Mouse (Mus musculus): ENCODE results near the gene Usp8. TPM values are rescaled to one million over a fixed set of nuclear protein-coding genes. Genes with fewer than 3 reads are reported as not detected.

Gene Usp8
- total and polyA plus RNA-seq, 3 experiments = 24.1 to 41.5 (median 24.2) TPM

GRCm38 (mm10) chr2:126795708-126796107 is 88.6 kb downstream of the Usp8 start:
- Histone ChIP-seq H3K9me3 (replicated peaks; ENCODE audit: low read length) (no peaks in the 10 kb centered on the region), H3K27ac (ENCODE audit: insufficient read depth, low read depth) (no peak overlapping the region), H3K9ac (ENCODE audit: insufficient read depth, low read depth) (no peak overlapping the region), H3K4me2 (ENCODE audit: insufficient read depth, low read depth, poor library complexity, severe bottlenecking) (no peak overlapping the region), H3K36me3 (replicated peaks in 1 of 2; ENCODE audit: control insufficient read depth in 1 of 2, insufficient read depth in 1 of 2, low read length in 1 of 2) (peaks cover 31 to 76% of the 10 kb centered on the region in 2 experiments), H3K79me2 (replicated peaks; ENCODE audit: control insufficient read depth, extremely low read depth, insufficient read depth, poor library complexity, severe bottlenecking) (no peaks in the 10 kb centered on the region), H3K4me1 (ENCODE audit: control insufficient read depth in 1 of 2, insufficient read depth in 2 of 2) (no peaks in the 10 kb centered on the region), H3K27me3 (replicated peaks) (no peaks in the 10 kb centered on the region), H3K4me3 (replicated peaks in 1 of 3; ENCODE audit: low read depth in 2 of 3, low read length in 2 of 3, poor library complexity in 1 of 3) (no peak overlapping the region)
- no peak for DNase-seq (ENCODE audit: extremely low read depth)
- in situ Hi-C loops (cut with MboI; ENCODE audit: low pct_ligation_motif_present, low pct_unique_long_range_greater_than_20kb, low sequenced_read_pairs) = no loop called here
- TF ChIP-seq POLR2A (IDR thresholded peaks at IDR 0.05; ENCODE audit: low read depth, low read length) (no peak), E2F4 (IDR thresholded peaks at IDR 0.05; ENCODE audit: insufficient replicate concordance, low read depth, low read length) (no peak), CHD1 (IDR thresholded peaks at IDR 0.05; ENCODE audit: low read depth, low read length) (no peak), CTCF (conservative IDR thresholded peaks at IDR 0.05 in 1 of 2, IDR thresholded peaks at IDR 0.05 in 1 of 2; ENCODE audit: low read depth in 2 of 2, low read length in 2 of 2) (peak in 1 of 2 experiments; percentile 57; a peak in 3 of 4 replicates), SMC3 (IDR thresholded peaks at IDR 0.05; ENCODE audit: low read depth, low read length) (peak; percentile 36)
- dilution Hi-C loops (cut with MboI; ENCODE audit: extremely low pct_ligation_motif_present, extremely low pct_unique_long_range_greater_than_20kb, low sequenced_read_pairs) = no loop called here

GRCm38 (mm10) chr2:126798455-126798854 is 91.3 kb downstream of the Usp8 start:
- no peaks in the 10 kb centered on the region for H3K9me3 ChIP-seq (replicated peaks; ENCODE audit: low read length)
- TF ChIP-seq USF2 (conservative IDR thresholded peaks at IDR 0.05; ENCODE audit: low read depth, low read length) (no peak), NRF1 (IDR thresholded peaks at IDR 0.05; ENCODE audit: low read depth, low read length) (no peak), CTCF (conservative IDR thresholded peaks at IDR 0.05 in 1 of 2, IDR thresholded peaks at IDR 0.05 in 1 of 2; ENCODE audit: low read depth in 2 of 2, low read length in 2 of 2) (no peak), KAT2A (IDR thresholded peaks at IDR 0.05; ENCODE audit: insufficient replicate concordance, low read length) (no peak), JUN (IDR thresholded peaks at IDR 0.05; ENCODE audit: insufficient read depth, low read depth, low read length) (no peak), ELF1 (IDR thresholded peaks at IDR 0.05; ENCODE audit: low read depth, low read length) (no peak), RCOR1 (conservative IDR thresholded peaks at IDR 0.05; ENCODE audit: low read depth, low read length) (no peak), HCFC1 (IDR thresholded peaks at IDR 0.05; ENCODE audit: low read depth, low read length) (no peak)
- no peaks in the 10 kb centered on the region for H3K27me3 ChIP-seq (replicated peaks)
- dilution Hi-C loops (cut with MboI; ENCODE audit: extremely low pct_ligation_motif_present, extremely low pct_unique_long_range_greater_than_20kb, low sequenced_read_pairs) = no loop called here
- H3K36me3 ChIP-seq (replicated peaks in 1 of 2; ENCODE audit: control insufficient read depth in 1 of 2, insufficient read depth in 1 of 2, low read length in 1 of 2) = peaks cover 22 to 72% of the 10 kb centered on the region in 2 experiments
- DNase-seq (ENCODE audit: extremely low read depth) = no peak
- in situ Hi-C loops (cut with MboI; ENCODE audit: low pct_ligation_motif_present, low pct_unique_long_range_greater_than_20kb, low sequenced_read_pairs) = no loop called here
- no peaks in the 10 kb centered on the region for H3K4me1 ChIP-seq (ENCODE audit: control insufficient read depth in 1 of 2, insufficient read depth in 2 of 2)
- no peak overlapping the region for H3K27ac ChIP-seq (ENCODE audit: insufficient read depth, low read depth)
- H3K9ac ChIP-seq (ENCODE audit: insufficient read depth, low read depth) = no peak overlapping the region
- H3K79me2 ChIP-seq (replicated peaks; ENCODE audit: control insufficient read depth, extremely low read depth, insufficient read depth, poor library complexity, severe bottlenecking) = no peaks in the 10 kb centered on the region
- H3K4me2 ChIP-seq (ENCODE audit: insufficient read depth, low read depth, poor library complexity, severe bottlenecking) = no peak overlapping the region
- H3K4me3 ChIP-seq (replicated peaks in 1 of 3; ENCODE audit: low read depth in 2 of 3, low read length in 2 of 3, poor library complexity in 1 of 3) = no peak overlapping the region

GRCm38 (mm10) chr2:126801980-126802379 is 94.9 kb downstream of the Usp8 start:
- Histone ChIP-seq H3K4me1 (ENCODE audit: control insufficient read depth in 1 of 2, insufficient read depth in 2 of 2) (no peaks in the 10 kb centered on the region), H3K4me2 (ENCODE audit: insufficient read depth, low read depth, poor library complexity, severe bottlenecking) (no peak overlapping the region), H3K27ac (ENCODE audit: insufficient read depth, low read depth) (no peak overlapping the region), H3K4me3 (replicated peaks in 1 of 3; ENCODE audit: low read depth in 2 of 3, low read length in 2 of 3, poor library complexity in 1 of 3) (no peak overlapping the region), H3K27me3 (replicated peaks) (no peaks in the 10 kb centered on the region), H3K9me3 (replicated peaks; ENCODE audit: low read length) (no peaks in the 10 kb centered on the region), H3K36me3 (replicated peaks in 1 of 2; ENCODE audit: control insufficient read depth in 1 of 2, insufficient read depth in 1 of 2, low read length in 1 of 2) (peaks cover 17 to 58% of the 10 kb centered on the region in 2 experiments), H3K9ac (ENCODE audit: insufficient read depth, low read depth) (no peak overlapping the region), H3K79me2 (replicated peaks; ENCODE audit: control insufficient read depth, extremely low read depth, insufficient read depth, poor library complexity, severe bottlenecking) (no peaks in the 10 kb centered on the region)
- TF ChIP-seq IRF4 (IDR thresholded peaks at IDR 0.05; ENCODE audit: low read depth, low read length) (no peak), POLR2A (IDR thresholded peaks at IDR 0.05; ENCODE audit: low read depth, low read length) (no peak), POLR2AphosphoS2 (IDR thresholded peaks at IDR 0.05; ENCODE audit: low read depth, low read length) (no peak), CHD2 (IDR thresholded peaks at IDR 0.05; ENCODE audit: low read length) (no peak), RAD21 (IDR thresholded peaks at IDR 0.05; ENCODE audit: low read depth, low read length) (no peak)
- in situ Hi-C loops (cut with MboI; ENCODE audit: low pct_ligation_motif_present, low pct_unique_long_range_greater_than_20kb, low sequenced_read_pairs) = no loop called here
- dilution Hi-C loops (cut with MboI; ENCODE audit: extremely low pct_ligation_motif_present, extremely low pct_unique_long_range_greater_than_20kb, low sequenced_read_pairs) = no loop called here
- DNase-seq (ENCODE audit: extremely low read depth) = no peak

All from CH12.LX (cell line).